Mouse (Mus musculus): ENCODE measurements around the gene Tfap2e. TPM values are rescaled to one million over a fixed set of nuclear protein-coding genes. Genes with fewer than 3 reads are reported as not detected.
A peak's percentile ranks its signal among the peaks of the same experiment; 100 is the strongest.

The Tfap2e gene
- polyA plus RNA-seq, 1 experiment from 2014 or later, result 0.99 TPM

- peaks cover 8% of the 10 kb centered on the region; the same call in 1 of the 2 replicates for H3K36me3 ChIP-seq (ENCODE audit: control insufficient read depth, insufficient read depth, low read length)
- DNase-seq (ENCODE audit: low spot score) (no peak), ATAC-seq (ENCODE audit: low FRiP score) (no peak)
- 0 out of 2 replicates have a peak, but pooled peaks cover 2% of the 10 kb centered on the region for H3K27me3 ChIP-seq (ENCODE audit: control insufficient read depth, insufficient read depth, low read length)
- H3K27ac ChIP-seq (ENCODE audit: low read depth, low read length), result no peak overlapping the region
- 90% methylated on average over 11 of the region's 11 CpGs for WGBS
- H3K4me2 ChIP-seq (replicated peaks; ENCODE audit: low read depth, low read length), result no peak overlapping the region
- H3K9ac ChIP-seq (ENCODE audit: low read depth, low read length), result no peak overlapping the region
- H3K4me1 ChIP-seq (replicated peaks; ENCODE audit: control insufficient read depth, insufficient read depth, low read length), result peaks cover 7% of the 10 kb centered on the region; the same call in 1 of the 2 replicates
- no peak overlapping the region for H3K4me3 ChIP-seq (ENCODE audit: low read depth, low read length)
- H3K9me3 ChIP-seq (ENCODE audit: control insufficient read depth, low read length), result no peaks in the 10 kb centered on the region
Measured at GRCm38 (mm10) chr4:126749553-126749952, 13.5 kb upstream of the Tfap2e start.

- H3K4me3 ChIP-seq (ENCODE audit: low read depth, low read length), result no peak overlapping the region
- H3K4me1 ChIP-seq (replicated peaks; ENCODE audit: control insufficient read depth, insufficient read depth, low read length), result peaks cover 7% of the 10 kb centered on the region; the same call in 1 of the 2 replicates
- WGBS, result 92% methylated on average over 8 of the region's 8 CpGs
- peaks cover 8% of the 10 kb centered on the region; the same call in 1 of the 2 replicates for H3K36me3 ChIP-seq (ENCODE audit: control insufficient read depth, insufficient read depth, low read length)
- H3K27ac ChIP-seq (ENCODE audit: low read depth, low read length), result no peak overlapping the region
- no peak for DNase-seq (ENCODE audit: low spot score)
- 0 out of 2 replicates have a peak, but pooled peaks cover 3% of the 10 kb centered on the region for H3K27me3 ChIP-seq (ENCODE audit: control insufficient read depth, insufficient read depth, low read length)
- ATAC-seq (ENCODE audit: low FRiP score), result no peak
- no peak overlapping the region for H3K4me2 ChIP-seq (replicated peaks; ENCODE audit: low read depth, low read length)
- H3K9ac ChIP-seq (ENCODE audit: low read depth, low read length), result no peak overlapping the region
- no peaks in the 10 kb centered on the region for H3K9me3 ChIP-seq (ENCODE audit: control insufficient read depth, low read length)
Measured at GRCm38 (mm10) chr4:126748381-126748780, 12.3 kb upstream of the Tfap2e start.

GRCm38 (mm10) chr4:126746194-126746840, 10.3 kb upstream of the Tfap2e start:
- ATAC-seq (ENCODE audit: low FRiP score) (no peak), DNase-seq (ENCODE audit: low spot score) (no peak)
- no peaks in the 10 kb centered on the region for H3K4me1 ChIP-seq (replicated peaks; ENCODE audit: control insufficient read depth, insufficient read depth, low read length)
- H3K4me2 ChIP-seq (replicated peaks; ENCODE audit: low read depth, low read length), result no peak overlapping the region
- 0 out of 2 replicates have a peak, but pooled peaks cover 3% of the 10 kb centered on the region for H3K27me3 ChIP-seq (ENCODE audit: control insufficient read depth, insufficient read depth, low read length)
- no peak overlapping the region for H3K4me3 ChIP-seq (ENCODE audit: low read depth, low read length)
- peaks cover 8% of the 10 kb centered on the region; the same call in 1 of the 2 replicates for H3K36me3 ChIP-seq (ENCODE audit: control insufficient read depth, insufficient read depth, low read length)
- 84% methylated on average over 10 of the region's 10 CpGs for WGBS
- H3K9ac ChIP-seq (ENCODE audit: low read depth, low read length), result no peak overlapping the region
- no peaks in the 10 kb centered on the region for H3K9me3 ChIP-seq (ENCODE audit: control insufficient read depth, low read length)
- no peak overlapping the region for H3K27ac ChIP-seq (ENCODE audit: low read depth, low read length)

- Histone ChIP-seq H3K4me1 (replicated peaks; ENCODE audit: control insufficient read depth, insufficient read depth, low read length) (no peaks in the 10 kb centered on the region), H3K4me3 (ENCODE audit: low read depth, low read length) (no peak overlapping the region), H3K4me2 (replicated peaks; ENCODE audit: low read depth, low read length) (no peak overlapping the region), H3K9me3 (ENCODE audit: control insufficient read depth, low read length) (no peaks in the 10 kb centered on the region), H3K27ac (ENCODE audit: low read depth, low read length) (no peak overlapping the region), H3K9ac (ENCODE audit: low read depth, low read length) (no peak overlapping the region), H3K27me3 (ENCODE audit: control insufficient read depth, insufficient read depth, low read length) (0 out of 2 replicates have a peak, but pooled peaks cover 3% of the 10 kb centered on the region), H3K36me3 (ENCODE audit: control insufficient read depth, insufficient read depth, low read length) (peaks cover 8% of the 10 kb centered on the region; the same call in 1 of the 2 replicates)
- peak; percentile 79 for DNase-seq (ENCODE audit: low spot score)
- ATAC-seq (ENCODE audit: low FRiP score), result no peak
- 42% methylated on average over 13 of the region's 13 CpGs for WGBS
Measured at GRCm38 (mm10) chr4:126745506-126746193, 9.6 kb upstream of the Tfap2e start.

- peaks cover 8% of the 10 kb centered on the region; the same call in 1 of the 2 replicates for H3K36me3 ChIP-seq (ENCODE audit: control insufficient read depth, insufficient read depth, low read length)
- H3K9ac ChIP-seq (ENCODE audit: low read depth, low read length), result no peak overlapping the region
- DNase-seq (ENCODE audit: low spot score) (no peak), ATAC-seq (ENCODE audit: low FRiP score) (no peak)
- H3K4me1 ChIP-seq (replicated peaks; ENCODE audit: control insufficient read depth, insufficient read depth, low read length), result no peaks in the 10 kb centered on the region
- WGBS, result 87% methylated on average over 14 of the region's 14 CpGs
- no peaks in the 10 kb centered on the region for H3K9me3 ChIP-seq (ENCODE audit: control insufficient read depth, low read length)
- no peak overlapping the region for H3K4me3 ChIP-seq (ENCODE audit: low read depth, low read length)
- no peak overlapping the region for H3K4me2 ChIP-seq (replicated peaks; ENCODE audit: low read depth, low read length)
- no peak overlapping the region for H3K27ac ChIP-seq (ENCODE audit: low read depth, low read length)
- H3K27me3 ChIP-seq (ENCODE audit: control insufficient read depth, insufficient read depth, low read length), result 0 out of 2 replicates have a peak, but pooled peaks cover 3% of the 10 kb centered on the region
Measured at GRCm38 (mm10) chr4:126744831-126745230, 8.8 kb upstream of the Tfap2e start.

- DNase-seq (ENCODE audit: low spot score), result no peak
- no peak for ATAC-seq (ENCODE audit: low FRiP score)
- Histone ChIP-seq H3K36me3 (ENCODE audit: control insufficient read depth, insufficient read depth, low read length) (peaks cover 8% of the 10 kb centered on the region; the same call in 1 of the 2 replicates), H3K4me2 (replicated peaks; ENCODE audit: low read depth, low read length) (no peak overlapping the region), H3K9ac (ENCODE audit: low read depth, low read length) (no peak overlapping the region), H3K4me1 (replicated peaks; ENCODE audit: control insufficient read depth, insufficient read depth, low read length) (no peaks in the 10 kb centered on the region), H3K4me3 (ENCODE audit: low read depth, low read length) (no peak overlapping the region), H3K9me3 (ENCODE audit: control insufficient read depth, low read length) (no peaks in the 10 kb centered on the region), H3K27ac (ENCODE audit: low read depth, low read length) (no peak overlapping the region), H3K27me3 (ENCODE audit: control insufficient read depth, insufficient read depth, low read length) (peaks cover 5% of the 10 kb centered on the region; the same call in 1 of the 2 replicates)
- 7% methylated on average over 11 of the region's 11 CpGs for WGBS
Measured at GRCm38 (mm10) chr4:126743713-126744112, 7.7 kb upstream of the Tfap2e start.

- no peak overlapping the region for H3K9ac ChIP-seq (ENCODE audit: low read depth, low read length)
- 38% methylated on average over 2 of the region's 2 CpGs for WGBS
- peaks cover 8% of the 10 kb centered on the region; the same call in 1 of the 2 replicates for H3K36me3 ChIP-seq (ENCODE audit: control insufficient read depth, insufficient read depth, low read length)
- no peak overlapping the region for H3K4me2 ChIP-seq (replicated peaks; ENCODE audit: low read depth, low read length)
- no peaks in the 10 kb centered on the region for H3K9me3 ChIP-seq (ENCODE audit: control insufficient read depth, low read length)
- ATAC-seq (ENCODE audit: low FRiP score) (no peak), DNase-seq (ENCODE audit: low spot score) (no peak)
- H3K27ac ChIP-seq (ENCODE audit: low read depth, low read length), result no peak overlapping the region
- no peaks in the 10 kb centered on the region for H3K4me1 ChIP-seq (replicated peaks; ENCODE audit: control insufficient read depth, insufficient read depth, low read length)
- H3K27me3 ChIP-seq (ENCODE audit: control insufficient read depth, insufficient read depth, low read length), result peaks cover 12% of the 10 kb centered on the region
- H3K4me3 ChIP-seq (ENCODE audit: low read depth, low read length), result no peak overlapping the region
Measured at GRCm38 (mm10) chr4:126742976-126743375, 6.9 kb upstream of the Tfap2e start.

- H3K4me2 ChIP-seq (replicated peaks; ENCODE audit: low read depth, low read length), result no peak overlapping the region
- H3K4me1 ChIP-seq (replicated peaks; ENCODE audit: control insufficient read depth, insufficient read depth, low read length), result no peaks in the 10 kb centered on the region
- no peak overlapping the region for H3K9ac ChIP-seq (ENCODE audit: low read depth, low read length)
- peaks cover 5% of the 10 kb centered on the region; the same call in 1 of the 2 replicates for H3K36me3 ChIP-seq (ENCODE audit: control insufficient read depth, insufficient read depth, low read length)
- ATAC-seq (ENCODE audit: low FRiP score) (peak; percentile 49; the same call in 1 of the 2 replicates), DNase-seq (ENCODE audit: low spot score) (peak; percentile 90)
- H3K9me3 ChIP-seq (ENCODE audit: control insufficient read depth, low read length), result no peaks in the 10 kb centered on the region
- no peak overlapping the region for H3K4me3 ChIP-seq (ENCODE audit: low read depth, low read length)
- H3K27ac ChIP-seq (ENCODE audit: low read depth, low read length), result no peak overlapping the region
- WGBS, result 6% methylated on average over 12 of the region's 12 CpGs
- peaks cover 27% of the 10 kb centered on the region for H3K27me3 ChIP-seq (ENCODE audit: control insufficient read depth, insufficient read depth, low read length)
Measured at GRCm38 (mm10) chr4:126741448-126741847, 5.4 kb upstream of the Tfap2e start.
